Mouse (Mus musculus) testis, adult 2 months (tissue): Measurements from ENCODE around the gene Clcn6. TPM values are rescaled to one million over a fixed set of nuclear protein-coding genes. Genes with fewer than 3 reads are reported as not detected.

Source experiments
- H3K27ac ChIP-seq: fragments of 200-500 bp; 2 replicates; pipeline ENCODE4 v1.5.1; 2012; ENCODE audit warnings: low read depth, low read length; ENCODE audit not compliant: control insufficient read depth, insufficient read depth
- H3K27me3 ChIP-seq: fragments of 200-500 bp; 2 replicates; pipeline ENCODE4 v1.6.1; 2012; ENCODE audit warnings: mild to moderate bottlenecking, low read length, moderate library complexity; ENCODE audit not compliant: control insufficient read depth, insufficient read depth
- H3K36me3 ChIP-seq: fragments of 200-500 bp; 2 replicates; pipeline ENCODE4 v1.6.1; 2012; ENCODE audit warnings: mild to moderate bottlenecking, low read length; ENCODE audit not compliant: control insufficient read depth, insufficient read depth
- H3K4me1 ChIP-seq: fragments of 200-500 bp; 2 replicates; pipeline ENCODE4 v1.6.1; 2012; ENCODE audit warnings: low read length; ENCODE audit not compliant: control insufficient read depth, insufficient read depth
- H3K4me3 ChIP-seq: fragments of 200-500 bp; 2 replicates; pipeline ENCODE4 v1.5.1; 2012; ENCODE audit warnings: low read depth, mild to moderate bottlenecking, low read length, moderate library complexity, mixed read lengths; ENCODE audit not compliant: control insufficient read depth
- CTCF ChIP-seq: fragments of 200-500 bp; IDR thresholded peaks from 2 replicates; pipeline ENCODE4 v1.5.1; 2012; ENCODE audit warnings: low read depth, mild to moderate bottlenecking, inconsistent platforms, low read length, moderate library complexity; ENCODE audit not compliant: control insufficient read depth, insufficient read depth, insufficient replicate concordance
- POLR2A ChIP-seq: fragments of 200-500 bp; IDR thresholded peaks from 2 replicates; pipeline ENCODE4 v1.6.1; 2012; ENCODE audit warnings: low read depth, mild to moderate bottlenecking, inconsistent platforms, low read length, moderate library complexity; ENCODE audit not compliant: control insufficient read depth
- polyA plus RNA-seq: library from polyadenylated mRNA; depleted of rRNA; stranded (reverse); fragments of >200 nt; gene quantifications from 2 replicates; pipeline ENCODE4 v1.2.3, GENCODE M21; 2012; rRNA removed

The Clcn6 gene
- polyA plus RNA-seq, 1 experiment, result 12.7 TPM

DNA sequence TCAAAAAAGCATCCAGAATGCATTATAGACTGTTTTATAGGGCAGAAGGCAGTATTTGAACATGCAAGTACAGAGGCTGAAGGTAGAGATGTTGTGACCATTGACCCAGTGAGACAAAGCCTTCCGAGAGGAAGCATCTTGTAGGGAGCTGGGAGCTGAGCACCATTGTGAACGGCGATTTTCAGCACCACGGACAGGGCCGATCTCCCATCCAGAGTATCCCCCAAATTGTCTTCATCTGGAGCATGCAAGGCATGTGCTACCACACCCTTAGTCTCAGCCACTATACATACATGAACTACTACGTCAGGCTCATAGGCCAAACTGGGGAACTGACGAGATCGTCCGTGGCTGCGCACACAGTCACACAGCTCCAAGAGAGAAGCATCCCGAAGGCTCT lies 81.5 kb downstream of the Clcn6 start:
- H3K4me1 ChIP-seq, result no peaks in the 10 kb centered on the region
- TF ChIP-seq CTCF (no peak), POLR2A (no peak)
- H3K4me3 ChIP-seq, result no peak overlapping the region
- no peak overlapping the region for H3K27ac ChIP-seq
- no peaks in the 10 kb centered on the region for H3K27me3 ChIP-seq
- H3K36me3 ChIP-seq, result no peaks in the 10 kb centered on the region

Other genes starting within 250 kb of the Clcn6 start
- 0.36 and 0.64 TPM in 2 replicates for gene Zfp984, start 229.0 kb downstream of the Clcn6 start, polyA plus RNA-seq
- 1.6 and 2.3 TPM in 2 replicates for gene Zfp933, start 190.5 kb downstream of the Clcn6 start, polyA plus RNA-seq
- 96.6 and 116 TPM in 2 replicates for gene Miip, start 170.0 kb downstream of the Clcn6 start, polyA plus RNA-seq
- gene Fv1, start 169.8 kb downstream of the Clcn6 start, polyA plus RNA-seq, result 1.4 and 1.8 TPM in 2 replicates
- gene Mfn2, start 134.1 kb downstream of the Clcn6 start, polyA plus RNA-seq, result 142 and 153 TPM in 2 replicates
- 7.2 and 8.8 TPM in 2 replicates for gene Plod1, start 102.1 kb downstream of the Clcn6 start, polyA plus RNA-seq
- 35.5 and 38.1 TPM in 2 replicates for gene 2510039O18Rik, start 97.9 kb downstream of the Clcn6 start, polyA plus RNA-seq
- gene Nppb, start 53.0 kb downstream of the Clcn6 start, polyA plus RNA-seq, result not detected in 2 replicates
- not detected in 2 replicates for gene Nppa, start 38.1 kb downstream of the Clcn6 start, polyA plus RNA-seq
- 31.8 and 34.7 TPM in 2 replicates for gene Mthfr, start 256 bp upstream of the Clcn6 start, polyA plus RNA-seq
- gene Agtrap, start 49.2 kb upstream of the Clcn6 start, polyA plus RNA-seq, result 45.2 and 45.4 TPM in 2 replicates
- gene Mad2l2, start 91.6 kb upstream of the Clcn6 start, polyA plus RNA-seq, result 332 and 347 TPM in 2 replicates
- 0.24 and 0.32 TPM in 2 replicates for gene Draxin, start 91.9 kb upstream of the Clcn6 start, polyA plus RNA-seq
- 41.3 and 41.9 TPM in 2 replicates for gene Fbxo6, start 113.3 kb upstream of the Clcn6 start, polyA plus RNA-seq
- gene Fbxo44, start 121.7 kb upstream of the Clcn6 start, polyA plus RNA-seq, result 191 and 200 TPM in 2 replicates
- 41.2 and 42.8 TPM in 2 replicates for gene Fbxo2, start 121.8 kb upstream of the Clcn6 start, polyA plus RNA-seq
- gene Disp3, start 249.1 kb upstream of the Clcn6 start, polyA plus RNA-seq, result 0.63 and 2.5 TPM in 2 replicates